Mouse (Mus musculus): ENCODE results near the gene Cblb.

DNA sequence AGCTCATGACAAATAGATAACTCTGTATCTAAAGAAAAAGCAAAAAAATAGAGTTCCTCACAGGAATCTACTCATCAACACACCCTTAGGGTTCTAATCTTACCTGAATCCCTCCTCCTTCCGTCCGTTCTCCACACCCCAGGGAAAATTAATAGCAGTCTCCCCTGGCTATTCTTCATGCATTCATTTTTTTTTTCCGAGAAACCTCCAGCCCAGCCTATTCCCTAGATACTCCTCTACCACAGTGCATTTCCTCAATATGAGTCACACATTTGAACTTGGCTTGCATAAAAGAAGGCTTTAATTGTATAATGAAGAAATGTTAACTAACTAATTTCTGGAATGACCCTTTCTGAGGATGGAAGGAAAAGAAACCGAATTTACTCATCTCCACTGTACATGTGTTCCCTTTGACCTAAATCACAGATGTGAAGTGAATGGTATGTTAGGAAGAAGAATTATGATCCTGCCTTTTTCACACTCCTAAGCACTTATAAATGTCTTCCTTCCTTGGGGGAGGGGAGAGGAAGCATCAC is 43.9 kb upstream of the Cblb start:
- TF ChIP-seq CTCF (IDR thresholded peaks at IDR 0.05; ENCODE audit: low read depth) (no peak), EP300 (IDR thresholded peaks at IDR 0.05; ENCODE audit: low read depth) (no peak)

Measured in liver, embryonic 14.5 days (tissue).